Mouse (Mus musculus): ENCODE measurements around the gene Kmt2b. TPM values are rescaled to one million over a fixed set of nuclear protein-coding genes. Genes with fewer than 3 reads are reported as not detected.
A peak's percentile ranks its signal among the peaks of the same experiment; 100 is the strongest.

Kmt2b gene
- polyA plus RNA-seq, 2 experiments: 13.1 to 62.0 TPM

GRCm38 (mm10) chr7:30533941-30534632 is 54.4 kb downstream of the Kmt2b start:
- peak overlapping the region; percentile 88 for H3K4me2 ChIP-seq (replicated peaks; ENCODE audit: low read depth, low read length, severe bottlenecking)
- H3K9me3 ChIP-seq (ENCODE audit: control insufficient read depth, low read length): no peaks in the 10 kb centered on the region
- no peak; the same call in 1 of the 2 replicates for ATAC-seq (ENCODE audit: low FRiP score, low read depth)
- peaks cover 12% of the 10 kb centered on the region for H3K4me1 ChIP-seq (ENCODE audit: control insufficient read depth, insufficient read depth, low read length)
- H3K27me3 ChIP-seq (ENCODE audit: control insufficient read depth, insufficient read depth, low read length): no peaks in the 10 kb centered on the region
- 9% methylated on average over 20 of the region's 26 CpGs for WGBS
- DNase-seq (ENCODE audit: low spot score): no peak
- H3K36me3 ChIP-seq (ENCODE audit: control insufficient read depth, insufficient read depth, low read length): peaks cover 32% of the 10 kb centered on the region
- peak overlapping the region; percentile 68 for H3K9ac ChIP-seq (ENCODE audit: low read depth, low read length, severe bottlenecking)
- no peak for TF ChIP-seq POLR2A (IDR thresholded peaks at IDR 0.05; ENCODE audit: borderline replicate concordance, extremely low read depth, insufficient read depth, insufficient read length)
- H3K27ac ChIP-seq (replicated peaks; ENCODE audit: low read depth, low read length): no peak overlapping the region; the same call in 1 of the 2 replicates
- H3K4me3 ChIP-seq (replicated peaks; ENCODE audit: low read length): peak overlapping the region; percentile 79

- no peaks in the 10 kb centered on the region for H3K9me3 ChIP-seq (ENCODE audit: control insufficient read depth, low read length)
- no peak overlapping the region for H3K4me3 ChIP-seq (replicated peaks; ENCODE audit: low read length)
- no peak for ATAC-seq (ENCODE audit: low FRiP score, low read depth)
- WGBS: 50% methylated on average over 8 of the region's 8 CpGs
- no peaks in the 10 kb centered on the region for H3K27me3 ChIP-seq (ENCODE audit: control insufficient read depth, insufficient read depth, low read length)
- peaks cover 44% of the 10 kb centered on the region for H3K36me3 ChIP-seq (ENCODE audit: control insufficient read depth, insufficient read depth, low read length)
- TF ChIP-seq POLR2A (IDR thresholded peaks at IDR 0.05; ENCODE audit: borderline replicate concordance, extremely low read depth, insufficient read depth, insufficient read length): no peak
- DNase-seq (ENCODE audit: low spot score): no peak
- H3K27ac ChIP-seq (replicated peaks; ENCODE audit: low read depth, low read length): no peak overlapping the region
- H3K4me2 ChIP-seq (replicated peaks; ENCODE audit: low read depth, low read length, severe bottlenecking): no peak overlapping the region
- H3K9ac ChIP-seq (ENCODE audit: low read depth, low read length, severe bottlenecking): 0 out of 2 replicates have a peak overlapping the region, but pooled peaks have one; percentile 21
- H3K4me1 ChIP-seq (ENCODE audit: control insufficient read depth, insufficient read depth, low read length): peaks cover 12% of the 10 kb centered on the region
These were observed 55.6 kb downstream of the Kmt2b start for GRCm38 (mm10) chr7:30532931-30533330.

GRCm38 (mm10) chr7:30531291-30531815 is 57.2 kb downstream of the Kmt2b start:
- H3K27me3 ChIP-seq (ENCODE audit: control insufficient read depth, insufficient read depth, low read length): no peaks in the 10 kb centered on the region
- H3K4me1 ChIP-seq (ENCODE audit: control insufficient read depth, insufficient read depth, low read length): peaks cover 18% of the 10 kb centered on the region
- H3K9ac ChIP-seq (ENCODE audit: low read depth, low read length, severe bottlenecking): no peak overlapping the region
- ATAC-seq (ENCODE audit: low FRiP score, low read depth) (no peak), DNase-seq (ENCODE audit: low spot score) (no peak)
- H3K4me2 ChIP-seq (replicated peaks; ENCODE audit: low read depth, low read length, severe bottlenecking): no peak overlapping the region
- no peak overlapping the region for H3K4me3 ChIP-seq (replicated peaks; ENCODE audit: low read length)
- H3K9me3 ChIP-seq (ENCODE audit: control insufficient read depth, low read length): no peaks in the 10 kb centered on the region
- TF ChIP-seq POLR2A (IDR thresholded peaks at IDR 0.05; ENCODE audit: borderline replicate concordance, extremely low read depth, insufficient read depth, insufficient read length): no peak
- 85% methylated on average over 9 of the region's 9 CpGs for WGBS
- H3K27ac ChIP-seq (replicated peaks; ENCODE audit: low read depth, low read length): no peak overlapping the region
- peaks cover 58% of the 10 kb centered on the region for H3K36me3 ChIP-seq (ENCODE audit: control insufficient read depth, insufficient read depth, low read length)

- no peak overlapping the region for H3K27ac ChIP-seq (replicated peaks; ENCODE audit: low read depth, low read length)
- no peak for DNase-seq (ENCODE audit: low spot score)
- no peak overlapping the region for H3K4me3 ChIP-seq (replicated peaks; ENCODE audit: low read length)
- peaks cover 80% of the 10 kb centered on the region for H3K36me3 ChIP-seq (ENCODE audit: control insufficient read depth, insufficient read depth, low read length)
- no peak for ATAC-seq (ENCODE audit: low FRiP score, low read depth)
- H3K4me2 ChIP-seq (replicated peaks; ENCODE audit: low read depth, low read length, severe bottlenecking): no peak overlapping the region
- peaks cover 8% of the 10 kb centered on the region; the same call in 1 of the 2 replicates for H3K4me1 ChIP-seq (ENCODE audit: control insufficient read depth, insufficient read depth, low read length)
- H3K9me3 ChIP-seq (ENCODE audit: control insufficient read depth, low read length): no peaks in the 10 kb centered on the region
- WGBS: 90% methylated on average over 14 of the region's 14 CpGs
- TF ChIP-seq POLR2A (IDR thresholded peaks at IDR 0.05; ENCODE audit: borderline replicate concordance, extremely low read depth, insufficient read depth, insufficient read length): no peak
- 0 out of 2 replicates have a peak overlapping the region, but pooled peaks have one; percentile 18 for H3K9ac ChIP-seq (ENCODE audit: low read depth, low read length, severe bottlenecking)
- H3K27me3 ChIP-seq (ENCODE audit: control insufficient read depth, insufficient read depth, low read length): no peaks in the 10 kb centered on the region
These were observed 61.5 kb downstream of the Kmt2b start for GRCm38 (mm10) chr7:30526981-30527380.

GRCm38 (mm10) chr7:30526399-30526798 is 62.1 kb downstream of the Kmt2b start:
- Histone ChIP-seq H3K9me3 (ENCODE audit: control insufficient read depth, low read length) (no peaks in the 10 kb centered on the region), H3K4me3 (replicated peaks; ENCODE audit: low read length) (no peak overlapping the region), H3K27me3 (ENCODE audit: control insufficient read depth, insufficient read depth, low read length) (no peaks in the 10 kb centered on the region), H3K4me2 (replicated peaks; ENCODE audit: low read depth, low read length, severe bottlenecking) (peak overlapping the region; percentile 17; the same call in 1 of the 2 replicates), H3K9ac (ENCODE audit: low read depth, low read length, severe bottlenecking) (peak overlapping the region; percentile 18; the same call in 1 of the 2 replicates), H3K27ac (replicated peaks; ENCODE audit: low read depth, low read length) (0 out of 2 replicates have a peak overlapping the region, but pooled peaks have one; percentile 20), H3K36me3 (ENCODE audit: control insufficient read depth, insufficient read depth, low read length) (peaks cover 74% of the 10 kb centered on the region), H3K4me1 (ENCODE audit: control insufficient read depth, insufficient read depth, low read length) (peaks cover 8% of the 10 kb centered on the region; the same call in 1 of the 2 replicates)
- DNase-seq (ENCODE audit: low spot score) (no peak), ATAC-seq (ENCODE audit: low FRiP score, low read depth) (no peak)
- no peak for TF ChIP-seq POLR2A (IDR thresholded peaks at IDR 0.05; ENCODE audit: borderline replicate concordance, extremely low read depth, insufficient read depth, insufficient read length)
- WGBS: 26% methylated on average over 17 of the region's 17 CpGs

Data from limb, embryonic 14.5 days (tissue).